Mouse (Mus musculus) olfactory bulb, adult 2 months (tissue): ENCODE measurements at regions not wholly inside any gene's neighbourhood (a gene's known extent, or its start where the extent isn't known, plus 50 kb on each side); places are given as distances from the start of the nearest gene placed in this dataset.

Experiments
- CTCF ChIP-seq: fragments of 200-500 bp; IDR thresholded peaks from 2 replicates; pipeline ENCODE4 v1.5.1; 2012; ENCODE audit warnings: low read depth, mild to moderate bottlenecking, low read length, moderate library complexity; ENCODE audit not compliant: insufficient read depth
- POLR2A ChIP-seq: fragments of 200-500 bp; IDR thresholded peaks from 2 replicates; pipeline ENCODE4 v1.6.1; 2012; ENCODE audit warnings: mild to moderate bottlenecking, low read depth, low read length, moderate library complexity; ENCODE audit not compliant: insufficient read depth

- no peak for TF ChIP-seq CTCF
- no peak for TF ChIP-seq POLR2A
Observed at GRCm38 (mm10) chr11:24864637-24865036, 786.8 kb downstream of the Bcl11a start.
